Mouse (Mus musculus): ENCODE results near the gene Fam20a.

DNA sequence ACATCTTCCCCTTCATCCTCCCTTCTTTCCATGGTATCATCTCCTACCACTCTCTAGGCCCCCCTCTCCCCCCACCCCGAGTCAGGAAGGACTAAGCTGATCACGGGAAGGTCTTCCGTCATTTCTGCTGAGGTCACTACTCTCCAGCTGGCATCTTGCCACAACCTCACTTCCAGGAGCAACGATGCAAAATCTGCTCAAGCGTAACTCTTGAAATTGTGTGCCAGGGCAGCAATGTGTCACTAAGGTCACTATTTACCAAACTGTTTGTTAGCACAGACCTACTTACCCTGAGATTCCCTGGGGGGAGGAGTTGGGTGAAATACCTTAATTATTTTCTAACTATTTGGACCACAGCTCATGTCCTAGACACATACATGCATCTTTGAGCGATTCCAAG is 21.3 kb downstream of the Fam20a start:
- TF ChIP-seq CTCF (conservative IDR thresholded peaks at IDR 0.05; ENCODE audit: low read length): no peak
- no peak for TF ChIP-seq NANOG (IDR thresholded peaks at IDR 0.05; ENCODE audit: borderline replicate concordance, low read length)
- no peak for TF ChIP-seq POU5F1 (IDR thresholded peaks at IDR 0.05; ENCODE audit: borderline replicate concordance, low read length)

Data from E14TG2a.4 (cell line).